Mouse (Mus musculus): ENCODE results near the gene Rnf214. TPM values are rescaled to one million over a fixed set of nuclear protein-coding genes. Genes with fewer than 3 reads are reported as not detected.

Rnf214 gene
- polyA plus RNA-seq, 1 experiment from 2014 or later: 15.9 TPM

GRCm38 (mm10) chr9:45943628-45944505 is 37.2 kb upstream of the Rnf214 start:
- Histone ChIP-seq H3K4me1 (ENCODE audit: insufficient read depth) (peaks cover 16% of the 10 kb centered on the region), H3K4me3 (ENCODE audit: low read depth, low read length) (no peak overlapping the region), H3K9me3 (ENCODE audit: low read length) (no peaks in the 10 kb centered on the region), H3K4me2 (ENCODE audit: low read depth, low read length) (no peak overlapping the region), H3K36me3 (replicated peaks; ENCODE audit: insufficient read depth, low read length) (peaks cover 75% of the 10 kb centered on the region), H3K27ac (ENCODE audit: low read depth) (peak overlapping the region; percentile 48; the same call in 1 of the 2 replicates), H3K27me3 (ENCODE audit: insufficient read depth, low read length) (no peaks in the 10 kb centered on the region), H3K9ac (replicated peaks) (no peak overlapping the region)
- ATAC-seq (peak; percentile 82), DNase-seq (peak; percentile 44)
- TF ChIP-seq EP300 (IDR thresholded peaks at IDR 0.05; ENCODE audit: low read depth) (no peak), CTCF (IDR thresholded peaks at IDR 0.05; ENCODE audit: low read depth) (no peak)
- 91% methylated on average over 8 of the region's 8 CpGs for WGBS (ENCODE audit: insufficient replicate concordance)

DNA sequence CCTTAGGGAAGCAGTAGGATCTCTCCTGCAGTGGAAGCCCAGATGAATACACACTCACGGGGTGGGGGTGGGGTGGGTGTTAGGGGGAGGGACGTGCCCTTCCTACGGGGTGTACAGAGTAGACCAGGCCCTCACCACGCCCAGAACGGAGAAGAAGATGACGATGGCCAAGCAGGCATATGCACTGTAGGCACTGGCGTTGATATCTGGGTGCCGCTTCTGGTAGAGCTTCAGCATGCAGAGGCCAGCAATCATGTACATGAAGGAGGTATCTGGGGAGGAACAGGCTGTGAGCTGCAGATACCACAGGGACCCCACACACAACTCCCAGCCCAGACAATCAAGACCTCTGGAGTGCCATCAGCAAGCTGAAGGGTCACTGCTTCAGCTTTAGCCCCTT is 36.2 kb upstream of the Rnf214 start:
- no peak overlapping the region for H3K4me3 ChIP-seq (ENCODE audit: low read depth, low read length)
- H3K36me3 ChIP-seq (replicated peaks; ENCODE audit: insufficient read depth, low read length): peaks cover 74% of the 10 kb centered on the region
- H3K27ac ChIP-seq (ENCODE audit: low read depth): no peak overlapping the region
- H3K4me1 ChIP-seq (ENCODE audit: insufficient read depth): peaks cover 16% of the 10 kb centered on the region
- DNase-seq (no peak), ATAC-seq (peak; percentile 71)
- TF ChIP-seq CTCF (IDR thresholded peaks at IDR 0.05; ENCODE audit: low read depth) (no peak), EP300 (IDR thresholded peaks at IDR 0.05; ENCODE audit: low read depth) (no peak)
- no peak overlapping the region for H3K9ac ChIP-seq (replicated peaks)
- no peak overlapping the region for H3K4me2 ChIP-seq (ENCODE audit: low read depth, low read length)
- WGBS (ENCODE audit: insufficient replicate concordance): 52% methylated on average over 8 of the region's 8 CpGs
- H3K9me3 ChIP-seq (ENCODE audit: low read length): no peaks in the 10 kb centered on the region
- H3K27me3 ChIP-seq (ENCODE audit: insufficient read depth, low read length): no peaks in the 10 kb centered on the region

DNA sequence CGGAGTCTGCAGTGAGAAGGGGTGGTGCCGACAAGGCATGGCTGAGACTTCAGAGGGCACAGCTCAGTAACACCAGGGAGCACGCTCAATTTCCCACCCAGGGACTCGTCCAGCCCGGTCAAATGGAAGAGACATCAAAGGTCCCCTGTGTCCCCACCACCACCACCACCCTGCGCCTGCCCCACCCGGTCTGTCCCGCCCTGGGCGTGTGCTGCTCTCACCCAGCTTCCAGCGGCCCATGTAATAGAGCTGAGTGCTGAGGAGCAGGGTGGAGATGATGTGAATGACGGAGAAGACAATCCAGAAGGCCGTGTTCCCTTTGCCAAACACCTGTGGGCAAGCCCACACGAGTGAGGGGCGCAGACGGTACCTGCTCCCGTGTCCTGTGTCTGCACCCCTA is 35.8 kb upstream of the Rnf214 start:
- Histone ChIP-seq H3K9ac (replicated peaks) (no peak overlapping the region), H3K27me3 (ENCODE audit: insufficient read depth, low read length) (no peaks in the 10 kb centered on the region), H3K36me3 (replicated peaks; ENCODE audit: insufficient read depth, low read length) (peaks cover 70% of the 10 kb centered on the region), H3K27ac (ENCODE audit: low read depth) (no peak overlapping the region), H3K9me3 (ENCODE audit: low read length) (no peaks in the 10 kb centered on the region), H3K4me3 (ENCODE audit: low read depth, low read length) (no peak overlapping the region), H3K4me1 (ENCODE audit: insufficient read depth) (peaks cover 16% of the 10 kb centered on the region), H3K4me2 (ENCODE audit: low read depth, low read length) (no peak overlapping the region)
- peak; percentile 30 for DNase-seq
- 82% methylated on average over 16 of the region's 16 CpGs for WGBS (ENCODE audit: insufficient replicate concordance)
- peak; percentile 38 for ATAC-seq
- TF ChIP-seq EP300 (IDR thresholded peaks at IDR 0.05; ENCODE audit: low read depth) (no peak), CTCF (IDR thresholded peaks at IDR 0.05; ENCODE audit: low read depth) (no peak)

DNA sequence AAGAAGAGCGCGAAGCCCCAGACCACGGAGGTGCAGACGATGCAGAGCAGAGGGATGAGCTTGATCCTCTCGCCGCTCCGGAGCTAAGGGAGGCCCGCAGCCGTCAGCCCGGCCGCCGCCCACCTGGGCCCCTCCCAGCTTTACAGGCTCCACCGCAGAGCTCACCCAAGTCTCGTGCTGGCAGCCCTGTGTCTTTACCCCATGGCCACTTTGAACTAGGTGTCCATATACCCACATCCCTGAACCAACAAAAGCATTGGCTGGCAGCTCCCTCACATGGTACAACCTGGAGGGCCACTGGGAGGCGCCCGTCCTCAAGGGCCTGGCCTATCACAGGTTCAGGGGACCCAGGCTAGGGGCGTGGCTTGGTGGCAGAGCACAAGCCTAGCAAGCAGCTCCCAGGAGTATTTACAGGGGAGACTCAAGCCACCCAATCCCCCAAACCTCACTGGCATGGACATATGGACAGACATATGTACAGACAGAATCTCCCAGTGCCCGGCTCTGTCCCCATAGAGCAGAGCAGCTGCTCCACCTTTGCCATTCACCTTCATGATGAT is 34.7 kb upstream of the Rnf214 start:
- DNase-seq: peak; percentile 72
- WGBS (ENCODE audit: insufficient replicate concordance): 75% methylated on average over 18 of the region's 18 CpGs
- H3K36me3 ChIP-seq (replicated peaks; ENCODE audit: insufficient read depth, low read length): peaks cover 64% of the 10 kb centered on the region
- no peak overlapping the region for H3K4me3 ChIP-seq (ENCODE audit: low read depth, low read length)
- no peaks in the 10 kb centered on the region for H3K9me3 ChIP-seq (ENCODE audit: low read length)
- H3K27me3 ChIP-seq (ENCODE audit: insufficient read depth, low read length): no peaks in the 10 kb centered on the region
- H3K9ac ChIP-seq (replicated peaks): no peak overlapping the region
- no peak overlapping the region for H3K4me2 ChIP-seq (ENCODE audit: low read depth, low read length)
- no peak for ATAC-seq
- peaks cover 16% of the 10 kb centered on the region for H3K4me1 ChIP-seq (ENCODE audit: insufficient read depth)
- TF ChIP-seq CTCF (IDR thresholded peaks at IDR 0.05; ENCODE audit: low read depth): peak; percentile 53
- no peak for TF ChIP-seq EP300 (IDR thresholded peaks at IDR 0.05; ENCODE audit: low read depth)
- no peak overlapping the region for H3K27ac ChIP-seq (ENCODE audit: low read depth)

DNA sequence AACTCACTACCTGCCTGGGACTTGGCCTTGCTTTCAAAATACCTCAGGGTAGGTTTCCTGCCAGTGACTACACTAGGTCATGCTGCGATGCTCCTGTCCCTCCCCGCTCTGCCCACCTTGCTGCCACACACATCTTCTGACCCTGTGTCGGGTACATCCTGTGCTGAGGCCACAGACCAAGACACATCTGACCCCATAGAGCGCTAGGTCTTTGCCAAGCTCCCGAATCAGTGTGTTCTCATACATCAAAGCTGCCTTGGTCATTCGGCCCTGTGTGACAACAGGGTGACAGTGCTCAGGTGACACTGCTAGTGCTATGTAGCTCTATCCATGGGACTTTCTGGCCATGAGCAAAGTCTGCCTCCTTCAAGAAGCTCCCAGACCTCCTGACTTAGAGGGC is 33.1 kb upstream of the Rnf214 start:
- DNase-seq: no peak
- ATAC-seq: no peak
- Histone ChIP-seq H3K36me3 (replicated peaks; ENCODE audit: insufficient read depth, low read length) (peaks cover 49% of the 10 kb centered on the region), H3K4me3 (ENCODE audit: low read depth, low read length) (no peak overlapping the region), H3K27ac (ENCODE audit: low read depth) (no peak overlapping the region), H3K9me3 (ENCODE audit: low read length) (no peaks in the 10 kb centered on the region), H3K4me1 (ENCODE audit: insufficient read depth) (peaks cover 8% of the 10 kb centered on the region), H3K4me2 (ENCODE audit: low read depth, low read length) (no peak overlapping the region), H3K27me3 (ENCODE audit: insufficient read depth, low read length) (no peaks in the 10 kb centered on the region), H3K9ac (replicated peaks) (no peak overlapping the region)
- WGBS (ENCODE audit: insufficient replicate concordance): 88% methylated on average over 6 of the region's 6 CpGs
- no peak for TF ChIP-seq CTCF (IDR thresholded peaks at IDR 0.05; ENCODE audit: low read depth)
- no peak for TF ChIP-seq EP300 (IDR thresholded peaks at IDR 0.05; ENCODE audit: low read depth)

DNA sequence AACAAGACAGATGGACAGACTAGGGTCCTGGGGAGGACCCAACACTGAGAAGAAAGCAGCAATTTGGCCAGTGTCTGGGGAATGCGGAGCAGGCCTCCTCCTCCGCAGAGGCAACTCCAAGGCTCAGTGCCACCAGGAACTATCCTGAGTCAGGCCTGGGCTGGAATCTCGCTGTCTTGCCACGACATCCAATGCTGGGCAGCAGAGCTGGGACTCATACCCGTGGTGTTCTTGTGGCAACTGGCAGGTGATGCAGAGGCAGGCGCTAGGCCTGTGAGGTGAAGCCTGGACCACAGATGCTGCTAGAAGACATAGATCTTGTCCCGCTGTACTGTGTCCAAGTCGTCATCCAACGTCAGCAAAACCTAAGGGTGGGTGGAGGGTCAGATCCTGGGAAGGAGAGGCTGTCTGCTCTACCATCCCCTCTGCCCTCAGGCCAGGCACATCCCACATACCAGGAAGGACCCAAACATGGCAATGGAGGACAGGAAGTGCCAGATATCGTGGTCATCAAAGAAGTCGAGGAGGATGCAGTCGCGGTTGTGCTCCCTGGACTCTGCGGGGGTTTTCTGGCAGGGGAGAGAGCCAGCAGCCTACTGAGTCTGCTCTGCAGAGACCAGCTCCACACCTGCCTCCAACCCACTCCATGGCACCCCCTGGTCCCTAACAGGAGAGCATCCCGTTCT is 32.4 kb upstream of the Rnf214 start:
- no peak for TF ChIP-seq EP300 (IDR thresholded peaks at IDR 0.05; ENCODE audit: low read depth)
- no peak for TF ChIP-seq CTCF (IDR thresholded peaks at IDR 0.05; ENCODE audit: low read depth)

More for the DNA sequence above, 32.4 kb upstream of the Rnf214 start:
- Histone ChIP-seq H3K4me3 (ENCODE audit: low read depth, low read length) (no peak overlapping the region), H3K9ac (replicated peaks) (no peak overlapping the region), H3K9me3 (ENCODE audit: low read length) (no peaks in the 10 kb centered on the region), H3K4me1 (ENCODE audit: insufficient read depth) (peaks cover 3% of the 10 kb centered on the region), H3K27ac (ENCODE audit: low read depth) (no peak overlapping the region), H3K36me3 (replicated peaks; ENCODE audit: insufficient read depth, low read length) (peaks cover 42% of the 10 kb centered on the region), H3K27me3 (ENCODE audit: insufficient read depth, low read length) (no peaks in the 10 kb centered on the region), H3K4me2 (ENCODE audit: low read depth, low read length) (no peak overlapping the region)
- WGBS (ENCODE audit: insufficient replicate concordance): 82% methylated on average over 15 of the region's 15 CpGs
- ATAC-seq (no peak), DNase-seq (no peak)

Data from liver, postnatal 0 days (tissue).